Mouse (Mus musculus) heart, postnatal 4 days (tissue): Measurements from ENCODE around the gene Mrpl37. TPM values are rescaled to one million over a fixed set of nuclear protein-coding genes. Genes with fewer than 3 reads are reported as not detected.

ENCODE experiments used
- DNase-seq: peaks from one replicate; pipeline ENCODE4 v3.0.0; 2021
- total RNA-seq, 2 experiments: library from RNA; stranded (reverse); gene quantifications; 2 replicates each; pipeline ENCODE4 v1.2.3; 2021

The Mrpl37 gene
- total RNA-seq, 2 experiments from 2014 or later: 80.9 to 83.6 TPM

DNA sequence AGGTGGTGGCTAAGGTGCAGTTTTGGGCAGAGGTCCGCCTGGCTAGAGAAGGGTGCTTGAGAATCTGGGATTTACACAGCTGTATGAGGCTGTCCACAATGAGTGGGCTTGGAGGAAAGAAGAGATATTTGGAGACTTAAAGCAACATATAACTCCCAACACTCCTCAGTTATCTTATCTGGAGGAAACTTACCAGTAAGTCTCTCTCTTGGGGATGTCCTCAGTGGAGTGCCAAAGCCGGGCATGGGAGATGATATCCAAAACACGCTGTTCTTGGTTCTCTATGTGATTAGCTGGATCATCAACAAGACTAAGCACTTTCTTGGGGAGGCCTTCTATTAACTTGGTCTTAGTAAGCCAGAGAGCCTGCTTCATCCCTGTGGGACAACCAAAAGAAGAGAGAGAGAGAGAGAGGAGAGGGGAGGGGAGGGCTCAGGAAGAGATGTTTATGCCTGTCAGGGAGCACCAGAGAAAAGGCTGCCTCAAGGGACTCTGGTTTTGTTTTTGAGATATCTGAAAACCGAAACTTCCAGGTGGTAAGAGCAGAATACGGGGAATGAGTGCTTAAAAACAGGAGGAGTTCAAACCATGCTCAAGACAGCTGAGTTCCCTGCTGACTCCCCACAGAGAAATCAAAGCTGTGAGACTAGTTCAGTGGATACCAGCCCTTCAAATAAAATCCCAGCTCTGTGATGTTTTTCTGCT is 2.1 kb downstream of the Mrpl37 start:
- no peak for DNase-seq

DNA sequence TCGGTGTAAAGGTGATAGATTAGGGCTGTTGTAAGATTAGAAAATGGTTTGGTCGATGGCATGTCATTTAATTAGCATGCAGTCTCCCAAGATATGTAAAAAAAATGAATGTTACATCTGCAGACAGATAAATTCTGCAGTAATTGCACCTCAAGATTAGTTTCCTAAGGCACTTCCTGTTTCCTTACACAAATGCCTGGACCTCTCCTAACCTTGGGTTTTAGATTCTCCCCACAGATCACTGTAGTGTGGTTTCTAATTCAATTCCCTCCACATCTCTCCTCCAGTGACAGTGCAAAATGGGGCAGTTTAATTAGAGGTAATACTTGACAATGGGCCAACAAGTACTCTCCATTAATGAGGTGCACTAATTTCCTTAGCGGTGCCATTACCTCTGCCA is 3.5 kb downstream of the Mrpl37 start:
- no peak for DNase-seq

DNA sequence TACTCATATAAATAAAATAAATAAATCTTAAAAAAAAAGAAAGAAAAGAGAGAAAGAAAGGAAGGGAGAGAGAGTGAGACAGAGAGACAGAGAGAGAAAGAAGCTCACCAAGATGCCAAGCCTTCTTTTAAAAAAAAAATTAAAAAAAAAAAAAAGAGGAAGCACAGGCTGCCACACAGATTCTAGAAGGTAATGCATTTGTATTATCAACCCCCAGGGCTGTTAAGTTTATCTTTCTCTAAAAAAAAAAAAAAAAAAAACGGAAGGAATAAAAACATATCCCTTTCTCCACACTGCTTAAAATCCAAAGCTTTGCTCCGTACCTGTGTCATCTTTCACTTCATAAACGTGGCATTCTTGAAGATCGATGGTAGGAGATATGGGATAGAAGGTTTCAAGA is 5.1 kb downstream of the Mrpl37 start:
- no peak for DNase-seq

DNA sequence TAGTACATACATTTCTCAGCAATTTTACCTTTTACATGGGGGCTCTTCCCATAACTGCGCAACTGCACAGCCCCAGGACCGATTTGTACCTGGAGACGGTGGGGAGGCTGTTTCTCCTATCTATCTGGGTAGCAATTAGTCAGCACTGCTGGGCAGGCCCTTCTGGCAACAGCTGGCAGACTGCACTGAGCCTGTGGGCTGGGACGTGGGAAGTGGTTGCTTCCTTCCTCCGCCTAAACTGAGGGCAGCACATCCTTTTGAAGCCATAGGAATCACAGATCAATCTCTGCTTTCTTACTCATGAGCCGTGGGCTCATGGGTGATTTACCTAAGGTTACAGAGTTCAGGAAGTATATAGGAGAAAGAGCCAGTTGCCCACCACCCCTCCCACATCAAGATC is 7.9 kb downstream of the Mrpl37 start:
- no peak for DNase-seq

DNA sequence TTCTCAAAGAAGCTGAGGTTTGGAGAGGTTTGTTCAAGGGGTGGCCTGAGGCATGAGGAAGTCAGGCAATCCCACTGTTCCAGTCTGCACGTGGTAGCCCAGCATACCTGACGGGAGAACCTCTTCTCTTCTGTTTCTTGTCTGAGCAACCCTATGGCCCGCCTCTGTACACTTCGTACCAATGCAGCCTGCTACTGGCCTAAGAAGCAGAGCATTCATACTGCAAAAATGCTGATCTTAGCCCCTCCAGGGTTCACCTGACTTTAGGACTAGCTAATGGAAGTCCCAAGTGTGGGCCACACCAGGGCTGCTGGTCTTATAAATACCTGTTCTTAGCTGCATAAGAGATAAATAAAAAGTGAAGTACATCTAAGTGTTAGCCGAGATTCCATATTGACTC is 8.3 kb downstream of the Mrpl37 start:
- DNase-seq: no peak

DNA sequence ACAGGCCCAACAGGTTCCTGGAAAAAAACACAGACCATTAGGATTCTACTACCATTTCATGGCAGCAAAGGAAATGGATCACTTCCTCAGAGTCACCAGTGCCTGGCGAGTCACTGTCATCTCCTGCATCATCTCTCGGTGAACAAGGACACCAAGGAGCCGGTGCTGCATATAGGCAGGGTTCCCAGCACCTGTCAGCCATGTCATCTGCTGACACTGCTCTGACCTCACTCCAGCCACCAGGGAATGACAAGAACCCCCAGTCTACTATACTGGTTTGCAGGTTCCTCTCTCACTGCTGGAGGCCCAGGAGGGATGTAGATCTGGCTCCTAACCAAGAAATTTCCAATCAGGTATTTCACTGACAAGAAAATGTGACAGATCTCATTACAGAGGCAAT is 10.6 kb downstream of the Mrpl37 start:
- no peak for DNase-seq

DNA sequence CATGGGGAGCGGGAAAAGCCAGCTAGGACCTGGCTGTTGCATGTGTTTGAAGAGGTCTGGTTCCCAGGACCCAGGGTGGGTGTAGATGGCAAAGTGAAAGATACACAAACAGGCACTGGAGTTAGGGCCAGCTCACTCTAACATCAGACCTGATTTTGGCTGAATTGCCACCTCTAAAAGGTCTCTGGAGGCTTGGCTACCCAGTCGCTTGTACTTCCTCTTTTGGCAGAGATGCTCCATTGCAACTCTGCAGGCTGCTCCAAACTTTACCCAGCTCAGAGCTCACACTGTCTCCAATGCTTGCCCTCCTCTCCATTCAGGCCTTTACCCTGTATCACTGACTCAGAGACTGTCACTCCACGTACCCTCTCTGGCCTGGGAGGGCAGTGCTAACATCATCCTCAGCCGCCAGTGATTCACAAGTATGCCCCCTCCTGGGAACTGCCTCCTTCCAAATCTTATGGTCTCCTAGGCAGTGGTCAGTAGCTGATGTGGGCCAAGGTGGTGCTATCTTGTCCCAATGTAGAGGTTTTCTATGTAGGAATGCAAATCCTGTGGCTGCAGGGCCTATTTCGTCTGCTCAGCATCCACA is 13.6 kb downstream of the Mrpl37 start:
- DNase-seq: peak; percentile 20

DNA sequence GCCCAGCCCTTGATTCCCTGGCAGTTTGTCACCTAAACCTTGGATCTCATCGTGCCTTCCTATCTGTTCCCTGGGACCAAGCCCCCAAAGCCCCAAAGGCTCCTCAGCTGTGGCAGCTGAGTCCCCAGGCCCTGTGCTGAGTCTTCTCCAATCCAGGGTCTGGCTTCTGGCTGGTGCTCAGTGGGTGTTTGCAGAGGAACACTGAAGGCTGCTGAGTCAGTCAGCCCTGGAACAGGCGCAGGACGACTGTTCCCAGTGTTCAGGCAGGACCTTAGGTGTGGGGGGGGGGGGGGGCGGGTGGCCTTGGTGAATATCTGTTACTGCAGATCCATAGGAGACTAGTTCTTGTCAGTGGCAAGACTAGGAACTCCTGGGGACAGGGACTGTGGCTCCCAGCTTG is 14.8 kb downstream of the Mrpl37 start:
- no peak for DNase-seq

DNA sequence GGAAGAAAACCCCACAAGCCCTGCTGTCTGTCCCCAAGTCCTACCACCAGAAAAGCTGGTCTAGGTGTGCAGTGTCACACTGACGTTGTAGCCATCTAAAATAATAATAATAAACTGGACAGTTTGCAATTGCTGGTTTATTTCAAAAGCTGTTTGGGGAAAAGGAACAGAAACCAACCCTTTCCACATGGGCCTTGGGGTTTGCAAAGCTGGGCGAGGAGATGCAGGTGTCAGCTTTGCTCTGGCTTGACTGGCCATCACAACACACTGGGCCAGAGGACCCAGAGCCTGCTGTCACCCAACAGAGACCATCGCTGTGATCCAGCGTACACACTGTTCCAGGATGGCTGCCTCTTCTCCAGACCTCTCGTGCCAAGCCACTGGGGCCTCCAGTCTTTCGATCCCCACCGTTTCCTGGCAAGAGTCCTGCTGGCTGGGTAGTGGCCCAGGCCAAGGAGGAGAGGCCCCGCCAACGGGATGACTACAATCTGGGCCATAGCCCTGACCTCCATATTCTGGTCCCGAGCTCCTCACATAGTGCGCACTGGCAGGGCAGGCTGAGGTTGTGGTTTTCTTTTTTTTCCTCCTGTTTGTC is 18.0 kb downstream of the Mrpl37 start:
- DNase-seq: no peak

DNA sequence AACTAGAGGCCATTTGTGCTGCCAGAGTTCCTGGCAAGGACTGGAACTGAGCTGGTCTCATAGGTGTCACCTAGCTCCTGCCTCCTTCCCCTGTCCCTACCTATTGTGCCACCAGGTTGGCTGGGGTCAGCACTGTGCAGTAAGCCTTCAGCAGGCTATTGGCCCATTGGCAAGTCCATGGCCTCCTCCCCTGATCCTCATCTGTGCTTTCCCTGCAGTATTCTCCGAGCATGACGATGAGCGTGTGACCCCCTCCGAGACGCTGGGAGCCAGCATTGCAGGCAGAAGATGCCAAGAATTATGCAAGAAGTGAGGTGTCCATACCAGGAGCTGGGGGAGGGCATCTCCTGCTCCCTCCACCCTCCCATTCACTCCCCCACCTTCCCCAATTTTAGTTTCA is 18.9 kb downstream of the Mrpl37 start:
- no peak for DNase-seq

DNA sequence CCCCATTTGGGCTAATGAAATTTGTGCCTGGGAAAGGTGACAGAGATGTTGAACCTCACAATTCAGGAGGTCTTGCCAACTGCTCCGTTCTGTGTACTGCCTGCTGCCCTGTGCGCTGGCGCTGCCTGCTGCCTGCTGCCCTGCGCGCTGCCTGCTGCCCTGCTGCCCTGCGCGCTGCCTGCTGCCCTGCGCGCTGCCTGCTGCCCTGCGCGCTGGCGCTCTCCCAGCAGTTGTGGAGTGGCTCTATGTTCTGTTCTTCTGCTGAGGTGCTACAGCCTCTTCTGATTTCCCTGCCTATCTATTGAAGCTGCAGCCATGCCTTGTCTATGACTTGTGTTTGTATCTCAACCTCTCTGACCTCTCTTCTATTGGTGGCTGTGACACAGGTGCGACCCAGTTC is 21.5 kb downstream of the Mrpl37 start:
- DNase-seq: no peak

DNA sequence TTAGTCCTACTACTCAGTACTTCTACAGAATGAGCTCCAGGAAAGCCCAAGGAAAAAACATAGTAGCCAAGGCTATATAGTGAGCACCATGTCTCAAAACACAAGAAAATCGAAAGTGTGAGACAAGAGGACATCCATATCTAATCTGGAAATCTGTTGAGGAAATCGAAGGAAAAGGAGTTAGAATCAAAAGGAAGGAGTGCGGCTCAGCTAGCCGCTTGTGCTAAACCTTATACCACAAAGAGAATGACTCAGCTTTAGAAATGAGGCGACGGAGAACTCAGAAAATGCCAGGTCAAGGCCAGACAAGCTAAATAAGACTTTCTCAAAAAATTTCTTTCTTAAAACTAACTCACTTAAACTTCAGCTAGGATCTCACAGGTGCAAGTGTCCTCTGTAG is 24.4 kb downstream of the Mrpl37 start:
- no peak for DNase-seq

DNA sequence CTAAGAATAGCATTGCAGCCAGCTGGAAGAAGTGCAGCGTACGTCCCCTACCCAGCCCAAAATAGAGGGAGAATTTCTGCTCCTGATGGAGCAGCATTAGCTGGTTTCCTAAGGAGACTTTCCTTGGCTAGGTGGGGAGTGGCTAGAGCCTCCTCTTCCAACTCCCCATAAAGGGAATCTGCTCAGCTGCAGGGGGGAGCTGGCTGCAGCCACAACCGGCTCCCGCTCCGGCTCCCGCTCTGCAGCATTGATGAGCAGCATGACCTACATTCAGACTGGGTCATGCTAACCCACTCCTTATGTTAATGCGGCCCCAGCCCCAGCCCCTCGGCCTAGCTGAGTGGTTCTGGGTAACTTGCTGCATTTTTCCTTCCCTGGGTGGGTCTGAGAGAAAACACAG is 27.4 kb downstream of the Mrpl37 start:
- DNase-seq: no peak

DNA sequence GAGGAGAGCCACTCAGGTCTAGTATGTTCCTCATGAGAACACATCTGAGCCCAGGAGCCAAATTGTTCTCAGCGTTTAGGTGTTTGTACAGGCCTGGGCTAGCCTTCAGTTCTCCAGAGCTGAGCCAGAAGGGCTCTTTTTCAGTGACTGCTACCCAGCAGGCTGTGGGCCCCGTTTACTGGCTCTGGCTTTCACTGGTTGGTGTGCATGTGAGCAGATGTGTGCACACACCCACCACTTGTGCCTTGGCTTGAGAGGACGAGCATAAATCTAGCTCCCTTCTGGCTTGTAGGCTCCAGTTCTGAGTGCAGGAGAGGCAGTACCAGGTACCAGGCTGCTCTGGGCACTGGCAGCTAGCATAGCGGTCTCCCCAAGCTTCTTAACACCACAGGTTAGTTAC is 28.4 kb downstream of the Mrpl37 start:
- no peak for DNase-seq

DNA sequence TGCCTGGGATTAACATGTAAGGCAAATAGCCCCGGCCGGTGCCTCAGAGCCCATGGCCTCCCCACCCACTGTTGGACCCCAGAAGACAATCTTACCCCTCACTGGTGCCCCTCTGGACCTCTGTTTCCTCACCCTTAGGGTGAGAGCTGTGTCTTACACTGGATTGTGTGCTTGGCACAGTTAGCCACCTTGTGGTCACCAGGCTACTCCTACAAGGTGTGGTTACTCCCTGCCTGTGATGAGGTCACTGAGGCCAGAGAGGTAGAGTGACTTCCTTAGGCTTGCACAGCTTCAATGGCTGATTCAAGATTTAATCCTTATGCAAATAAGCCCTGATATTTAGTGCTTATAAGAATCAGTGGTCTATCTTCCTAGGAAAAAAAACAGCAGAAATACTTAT is 29.7 kb downstream of the Mrpl37 start:
- no peak for DNase-seq

DNA sequence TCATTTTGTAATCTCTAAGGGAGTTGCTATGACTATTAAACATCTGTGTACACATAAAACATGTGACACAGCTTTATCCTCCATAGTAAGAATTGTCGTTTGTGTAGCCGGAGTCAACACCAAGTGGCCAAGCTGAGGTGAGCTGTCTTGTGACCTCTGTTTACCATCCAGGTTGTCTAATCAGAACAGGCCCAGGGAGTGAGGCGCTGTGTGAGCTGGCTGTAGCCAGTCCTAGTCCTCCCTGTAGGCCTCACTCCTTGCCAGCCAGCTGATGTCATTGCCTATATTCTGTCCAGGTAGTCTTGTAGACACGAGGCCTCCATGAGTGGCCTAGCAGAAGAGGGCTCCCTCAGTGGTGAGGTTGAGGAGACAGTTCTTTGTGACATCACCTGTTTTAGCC is 31.0 kb downstream of the Mrpl37 start:
- no peak for DNase-seq

DNA sequence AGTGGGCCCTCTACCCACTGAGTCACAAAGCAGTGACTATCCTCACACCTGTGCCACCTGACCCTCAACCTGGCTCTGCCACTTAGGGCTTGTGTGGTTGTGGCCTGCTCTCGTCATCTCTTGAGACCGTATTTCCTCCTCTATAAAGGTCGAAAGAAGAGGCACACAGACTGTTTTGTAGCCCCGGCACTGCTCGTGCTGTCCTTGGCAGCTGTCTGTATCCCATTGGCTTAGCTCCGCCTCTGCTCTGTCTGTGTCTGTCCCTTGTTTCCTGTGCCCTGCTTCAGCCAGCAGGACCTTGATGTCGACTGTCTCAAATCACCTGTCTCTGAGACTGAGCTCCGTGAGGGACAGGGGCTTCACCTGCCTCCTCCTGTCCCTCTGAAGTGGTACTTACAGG is 40.2 kb downstream of the Mrpl37 start:
- no peak for DNase-seq

DNA sequence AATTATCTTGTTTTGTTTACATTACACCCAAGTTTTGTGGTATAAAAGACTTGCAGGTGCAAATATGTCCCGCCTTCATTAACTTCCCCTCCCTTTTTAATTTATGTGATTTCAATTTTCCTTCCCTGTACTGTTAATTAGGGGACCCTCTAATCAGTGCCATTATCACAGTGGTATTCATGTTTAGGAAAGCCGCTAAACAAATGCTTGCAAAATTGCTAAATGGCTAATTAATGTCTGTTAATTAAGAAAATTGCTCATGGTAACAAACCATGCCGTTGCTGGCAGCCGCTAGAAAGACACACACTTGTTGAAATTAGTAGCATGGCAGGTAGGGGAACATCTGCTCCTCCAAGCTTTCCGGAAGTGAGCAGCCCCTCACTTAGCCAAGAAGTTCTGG is 41.3 kb downstream of the Mrpl37 start:
- no peak for DNase-seq

DNA sequence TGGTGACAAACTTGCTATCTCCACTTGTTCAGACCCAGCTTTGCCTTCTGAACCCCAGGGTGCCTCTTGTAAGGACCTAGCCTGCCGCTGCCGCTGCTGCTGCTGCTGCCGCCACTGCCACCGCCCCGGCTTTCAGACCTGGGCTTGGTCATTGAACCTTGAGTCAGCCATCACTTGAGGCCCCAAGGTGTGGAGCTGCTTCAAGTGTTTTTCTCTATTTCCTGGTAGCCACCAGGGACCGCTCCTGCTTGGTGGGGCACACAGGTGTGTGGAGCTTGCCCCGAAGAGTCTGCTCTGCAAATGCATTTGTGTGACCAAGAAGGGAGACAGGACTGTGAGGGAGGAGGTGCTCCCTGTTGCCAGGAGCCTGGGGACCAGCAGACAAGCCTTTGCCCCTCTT is 41.8 kb downstream of the Mrpl37 start:
- DNase-seq: no peak

DNA sequence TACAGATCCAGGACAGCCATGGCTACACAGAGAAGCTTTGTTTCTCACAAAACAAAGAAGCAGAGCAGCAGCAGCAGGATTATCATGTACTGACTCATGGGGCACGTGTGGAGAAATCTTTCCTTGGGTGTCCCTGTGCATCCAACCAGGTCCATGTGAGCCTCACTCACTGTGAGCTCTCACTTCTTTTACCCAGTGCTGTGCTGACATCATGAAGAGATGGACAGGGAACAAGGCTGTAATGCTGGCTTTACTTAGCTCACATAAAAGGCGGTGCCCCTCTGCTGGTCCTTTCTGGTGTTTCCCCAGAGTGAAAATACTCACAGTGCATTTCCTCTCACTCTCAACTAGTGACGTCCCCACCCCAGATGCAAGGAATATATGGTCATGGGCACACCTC is 45.2 kb downstream of the Mrpl37 start:
- no peak for DNase-seq

DNA sequence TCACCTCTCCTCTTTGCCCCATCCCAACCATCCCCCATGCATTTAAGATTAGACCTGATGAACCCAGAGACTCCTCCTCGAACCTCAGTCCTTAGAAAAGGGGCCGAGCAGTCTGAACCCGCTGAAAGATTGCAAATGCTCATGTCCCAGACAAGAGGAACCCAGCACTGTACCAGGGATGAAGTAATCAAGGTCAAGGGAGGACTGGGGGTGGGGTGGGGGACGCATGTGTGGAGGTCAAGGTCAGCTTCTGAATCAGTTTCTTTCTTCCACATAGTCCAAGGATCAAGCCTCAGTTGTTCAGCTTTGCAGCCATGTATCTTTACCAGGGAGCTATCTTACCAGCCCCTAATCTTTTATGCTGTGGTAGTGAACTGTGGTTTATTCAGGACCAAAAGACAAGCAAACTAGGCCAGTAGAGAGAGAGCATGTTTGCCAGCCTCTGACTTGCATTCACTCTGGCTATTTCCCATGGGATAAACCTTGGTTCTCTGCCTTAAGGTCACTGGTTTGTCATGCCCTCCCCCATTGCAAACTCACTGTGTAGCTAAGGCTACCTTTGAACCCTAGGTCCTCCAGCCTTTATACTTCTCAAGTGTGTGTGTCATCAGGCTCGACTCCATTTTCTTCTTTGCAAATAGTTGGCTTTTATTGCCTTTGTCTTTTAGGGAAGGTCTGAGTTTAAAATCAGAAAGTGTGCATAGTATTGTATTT is 46.2 kb downstream of the Mrpl37 start:
- no peak for DNase-seq

DNA sequence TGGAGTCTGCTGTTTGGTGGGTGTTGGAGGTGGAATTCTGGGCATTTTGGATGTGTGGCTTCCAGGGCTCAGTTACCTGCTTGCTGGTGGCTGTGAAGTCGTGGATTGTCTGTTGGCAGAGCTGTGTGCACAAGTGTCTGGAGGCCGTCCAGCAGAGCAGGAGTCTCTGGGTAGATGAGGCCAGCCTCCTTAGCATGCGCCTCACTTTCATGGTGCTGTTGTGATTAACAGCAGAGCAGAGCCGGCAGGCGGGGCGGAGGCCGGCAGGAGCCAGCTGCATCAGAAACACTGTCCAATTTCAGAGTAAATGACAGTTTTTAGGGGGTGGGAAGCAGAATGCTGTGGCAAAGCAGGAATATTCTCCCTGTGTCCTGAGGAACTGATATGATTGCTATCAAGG is 47.6 kb downstream of the Mrpl37 start:
- peak; percentile 35 for DNase-seq

DNA sequence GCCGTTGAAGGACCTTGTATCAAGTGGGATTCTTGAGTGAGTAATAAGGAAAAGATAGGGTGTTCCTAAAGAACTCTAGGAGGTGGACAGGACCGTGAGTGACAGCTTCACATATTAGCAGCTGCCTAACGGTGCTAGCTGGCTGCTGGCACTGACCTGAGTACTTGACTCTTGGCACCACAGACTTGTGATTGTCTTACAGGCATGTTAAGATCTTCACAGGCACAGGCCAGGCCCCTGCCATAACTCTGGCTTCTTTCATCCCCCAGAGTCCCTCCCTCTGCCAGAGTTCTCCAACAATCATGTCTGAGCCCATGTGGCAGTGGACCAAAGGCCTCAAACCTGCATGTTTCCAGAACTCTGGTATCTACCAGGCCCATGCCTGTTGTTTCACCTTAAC is 48.1 kb downstream of the Mrpl37 start:
- peak; percentile 29 for DNase-seq

DNA sequence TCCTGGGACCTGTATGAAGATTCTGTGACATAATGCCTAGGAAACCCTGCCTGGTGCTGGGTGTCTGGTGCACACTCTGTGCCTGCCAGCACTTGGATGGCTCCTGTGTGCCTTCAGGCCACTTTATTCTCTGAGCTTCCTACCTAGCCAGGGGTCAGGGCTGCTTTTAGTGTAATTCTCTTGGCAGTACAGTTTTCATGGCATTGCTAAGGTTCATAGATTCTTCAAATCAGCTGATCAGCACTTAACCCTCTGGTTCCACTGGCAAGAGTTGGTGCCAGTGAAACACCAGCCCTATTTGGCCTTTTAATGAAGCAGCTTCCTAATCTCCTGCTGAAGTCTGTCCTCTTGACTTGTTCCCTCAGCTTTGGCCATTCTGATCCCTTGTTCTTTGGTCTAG is 49.4 kb downstream of the Mrpl37 start:
- no peak for DNase-seq
